Mouse (Mus musculus): ENCODE results near the gene Hyal2. TPM values are rescaled to one million over a fixed set of nuclear protein-coding genes. Genes with fewer than 3 reads are reported as not detected.

Gene Hyal2
- polyA plus RNA-seq, 1 experiment: 4.1 TPM

DNA sequence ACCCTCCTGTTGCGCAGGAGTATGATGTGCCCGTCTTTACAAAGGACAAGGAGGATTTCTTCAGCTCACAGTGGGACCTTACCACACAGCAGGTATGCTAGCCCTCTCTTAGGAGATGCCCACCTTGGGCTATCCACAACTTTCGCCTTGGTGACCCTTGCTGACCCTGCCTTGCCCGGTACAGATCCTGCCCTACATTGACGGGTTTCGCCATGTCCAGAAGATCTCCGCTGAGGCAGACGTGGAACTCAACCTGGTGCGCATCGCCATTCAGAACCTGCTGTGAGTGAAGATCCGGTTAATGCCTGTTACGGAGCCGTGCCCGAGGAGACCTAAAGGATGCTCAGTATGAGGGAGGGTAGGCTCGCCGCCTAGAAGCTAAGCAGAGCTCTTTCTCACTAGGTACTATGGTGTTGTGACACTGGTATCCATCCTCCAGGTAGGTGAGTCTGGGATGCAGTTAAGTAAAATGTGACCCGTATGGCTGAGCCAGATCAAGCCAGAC, 23.5 kb upstream of the Hyal2 start:
- peaks cover 28% of the 10 kb centered on the region for H3K36me3 ChIP-seq (ENCODE audit: control insufficient read depth)
- no peak for TF ChIP-seq GATA1 (IDR thresholded peaks at IDR 0.05; ENCODE audit: low read length)
- no peak overlapping the region for H3K4me3 ChIP-seq (replicated peaks)
- H3K27me3 ChIP-seq (ENCODE audit: control insufficient read depth): peaks cover 7% of the 10 kb centered on the region
- peaks cover 2% of the 10 kb centered on the region; the same call in 1 of the 2 replicates for H3K9me3 ChIP-seq (ENCODE audit: control insufficient read depth, low read length)
- peaks cover 68% of the 10 kb centered on the region for H3K4me1 ChIP-seq (ENCODE audit: control insufficient read depth)

DNA sequence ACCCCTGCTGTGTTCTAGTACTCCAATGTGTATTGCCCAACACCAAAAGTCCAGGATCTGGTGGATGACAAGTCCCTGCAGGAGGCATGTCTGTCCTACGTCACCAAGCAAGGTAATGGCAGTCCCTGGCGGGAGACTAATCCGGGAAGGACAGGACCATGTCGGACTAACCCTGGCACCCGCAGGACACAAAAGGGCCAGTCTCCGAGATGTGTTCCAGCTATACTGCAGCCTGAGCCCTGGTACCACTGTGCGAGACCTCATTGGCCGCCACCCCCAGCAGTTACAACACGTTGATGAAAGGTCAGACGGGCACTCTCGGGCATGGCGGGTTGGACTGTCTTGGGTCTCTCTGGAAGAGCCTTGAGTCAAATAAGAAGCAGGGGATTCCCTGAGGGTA, 23.0 kb upstream of the Hyal2 start:
- Histone ChIP-seq H3K9me3 (ENCODE audit: control insufficient read depth, low read length) (peaks cover 2% of the 10 kb centered on the region; the same call in 1 of the 2 replicates), H3K36me3 (ENCODE audit: control insufficient read depth) (peaks cover 23% of the 10 kb centered on the region), H3K4me1 (ENCODE audit: control insufficient read depth) (peaks cover 67% of the 10 kb centered on the region), H3K27me3 (ENCODE audit: control insufficient read depth) (peaks cover 12% of the 10 kb centered on the region), H3K4me3 (replicated peaks) (no peak overlapping the region)
- TF ChIP-seq GATA1 (IDR thresholded peaks at IDR 0.05; ENCODE audit: low read length) (no peak), TAL1 (IDR thresholded peaks at IDR 0.05; ENCODE audit: low read length) (no peak)

DNA sequence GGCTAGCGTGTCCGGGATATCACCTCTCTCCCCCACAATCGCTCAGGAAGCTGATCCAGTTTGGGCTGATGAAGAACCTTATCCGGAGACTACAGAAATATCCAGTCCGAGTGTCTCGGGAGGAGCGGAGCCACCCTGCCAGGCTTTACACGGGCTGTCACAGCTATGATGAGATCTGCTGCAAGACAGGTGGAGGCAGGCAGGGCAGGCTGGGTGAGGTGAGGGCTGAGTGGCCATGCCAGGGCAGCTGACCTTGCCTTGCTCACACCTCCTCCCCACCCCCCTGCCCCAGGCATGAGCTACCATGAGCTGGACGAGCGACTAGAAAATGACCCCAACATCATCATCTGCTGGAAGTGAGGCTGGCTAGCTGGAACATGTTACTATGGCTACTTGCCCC, 22.5 kb upstream of the Hyal2 start:
- peaks cover 2% of the 10 kb centered on the region; the same call in 1 of the 2 replicates for H3K9me3 ChIP-seq (ENCODE audit: control insufficient read depth, low read length)
- H3K4me3 ChIP-seq (replicated peaks): no peak overlapping the region
- TF ChIP-seq TAL1 (IDR thresholded peaks at IDR 0.05; ENCODE audit: low read length) (no peak), GATA1 (IDR thresholded peaks at IDR 0.05; ENCODE audit: low read length) (no peak)
- peaks cover 19% of the 10 kb centered on the region for H3K36me3 ChIP-seq (ENCODE audit: control insufficient read depth)
- peaks cover 15% of the 10 kb centered on the region for H3K27me3 ChIP-seq (ENCODE audit: control insufficient read depth)
- H3K4me1 ChIP-seq (ENCODE audit: control insufficient read depth): peaks cover 62% of the 10 kb centered on the region

DNA sequence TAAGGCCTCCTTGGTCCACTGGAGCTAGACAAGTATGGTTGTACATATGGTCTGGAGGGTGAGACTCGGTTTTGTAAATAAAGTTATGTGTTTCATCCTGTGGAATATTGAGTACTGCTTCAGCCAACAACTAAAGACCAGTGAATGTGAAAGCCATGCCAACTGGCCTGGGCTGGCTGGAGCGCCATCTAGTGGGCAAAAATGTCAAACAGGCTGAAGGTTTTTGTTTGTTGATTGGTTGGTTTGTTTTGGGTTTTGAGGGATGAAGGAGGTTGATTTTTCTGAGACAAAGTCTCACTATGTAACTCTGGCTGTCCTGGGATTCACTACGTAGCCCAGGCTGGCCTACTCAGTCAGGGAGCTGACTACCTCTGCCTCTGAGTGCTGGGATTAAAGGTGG, 22.1 kb upstream of the Hyal2 start:
- Histone ChIP-seq H3K4me3 (replicated peaks) (no peak overlapping the region), H3K9me3 (ENCODE audit: control insufficient read depth, low read length) (peaks cover 2% of the 10 kb centered on the region; the same call in 1 of the 2 replicates), H3K36me3 (ENCODE audit: control insufficient read depth) (peaks cover 15% of the 10 kb centered on the region), H3K4me1 (ENCODE audit: control insufficient read depth) (peaks cover 62% of the 10 kb centered on the region), H3K27me3 (ENCODE audit: control insufficient read depth) (peaks cover 19% of the 10 kb centered on the region)
- no peak for TF ChIP-seq GATA1 (IDR thresholded peaks at IDR 0.05; ENCODE audit: low read length)
- no peak for TF ChIP-seq TAL1 (IDR thresholded peaks at IDR 0.05; ENCODE audit: low read length)

DNA sequence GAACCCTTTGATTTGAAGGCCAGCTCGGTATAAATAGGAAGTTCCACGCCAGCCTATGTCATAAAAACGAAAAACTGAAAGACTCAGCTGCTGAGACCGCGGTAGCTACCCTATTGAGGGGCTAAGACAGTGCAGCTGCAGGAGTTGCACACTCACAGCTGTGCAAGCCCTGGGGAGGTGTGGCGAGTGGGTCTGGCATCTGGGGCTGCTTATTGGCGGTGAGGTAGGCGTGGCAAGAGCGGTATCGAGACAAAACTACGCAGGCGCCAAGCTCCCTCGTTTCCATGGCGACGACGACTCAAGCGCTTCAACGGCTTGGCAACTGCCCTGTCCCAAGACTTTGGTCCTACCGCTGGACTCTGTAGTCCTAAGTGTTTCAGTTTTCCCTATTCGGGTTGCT, 20.7 kb upstream of the Hyal2 start, which contains the start of gene Zmynd10:
Zmynd10 (plus strand) TSS at position 273 of the 400 bp plus-strand sequence.
- Histone ChIP-seq H3K4me3 (replicated peaks) (peak within 1 kb of the TSS; percentile 34), H3K9me3 (ENCODE audit: control insufficient read depth, low read length) (peaks cover 2% of the 10 kb centered on the region; the same call in 1 of the 2 replicates), H3K36me3 (ENCODE audit: control insufficient read depth) (peaks cover 15% of the 10 kb centered on the region), H3K27me3 (ENCODE audit: control insufficient read depth) (peaks cover 33% of the 10 kb centered on the region), H3K4me1 (ENCODE audit: control insufficient read depth) (peaks cover 62% of the 10 kb centered on the region)
- TF ChIP-seq GATA1 (IDR thresholded peaks at IDR 0.05; ENCODE audit: low read length) (no peak), TAL1 (IDR thresholded peaks at IDR 0.05; ENCODE audit: low read length) (no peak)

DNA sequence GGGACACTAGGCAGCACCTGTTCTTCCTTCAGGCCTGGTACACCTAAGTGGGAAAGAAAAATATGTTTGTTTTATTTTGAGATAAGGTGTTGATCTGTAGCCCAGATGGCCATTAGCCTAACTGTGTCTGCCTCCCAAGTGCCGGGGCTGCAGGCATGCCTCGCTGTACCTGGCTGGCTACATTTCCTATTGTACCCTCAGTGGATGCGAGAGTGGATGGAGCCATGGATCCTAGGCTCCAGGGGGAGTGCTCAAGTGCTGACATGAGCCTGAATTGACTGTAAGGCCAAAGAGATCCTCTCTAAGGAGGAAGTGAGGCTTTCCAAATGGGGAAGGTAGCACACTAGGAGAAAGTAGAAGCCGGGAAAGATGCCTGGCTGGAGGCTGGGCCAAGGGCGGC, 19.8 kb upstream of the Hyal2 start:
- TF ChIP-seq TAL1 (IDR thresholded peaks at IDR 0.05; ENCODE audit: low read length) (no peak), GATA1 (IDR thresholded peaks at IDR 0.05; ENCODE audit: low read length) (no peak)
- H3K9me3 ChIP-seq (ENCODE audit: control insufficient read depth, low read length): peaks cover 2% of the 10 kb centered on the region; the same call in 1 of the 2 replicates
- H3K4me1 ChIP-seq (ENCODE audit: control insufficient read depth): peaks cover 62% of the 10 kb centered on the region
- H3K36me3 ChIP-seq (ENCODE audit: control insufficient read depth): peaks cover 15% of the 10 kb centered on the region
- peaks cover 40% of the 10 kb centered on the region for H3K27me3 ChIP-seq (ENCODE audit: control insufficient read depth)
- H3K4me3 ChIP-seq (replicated peaks): no peak overlapping the region

DNA sequence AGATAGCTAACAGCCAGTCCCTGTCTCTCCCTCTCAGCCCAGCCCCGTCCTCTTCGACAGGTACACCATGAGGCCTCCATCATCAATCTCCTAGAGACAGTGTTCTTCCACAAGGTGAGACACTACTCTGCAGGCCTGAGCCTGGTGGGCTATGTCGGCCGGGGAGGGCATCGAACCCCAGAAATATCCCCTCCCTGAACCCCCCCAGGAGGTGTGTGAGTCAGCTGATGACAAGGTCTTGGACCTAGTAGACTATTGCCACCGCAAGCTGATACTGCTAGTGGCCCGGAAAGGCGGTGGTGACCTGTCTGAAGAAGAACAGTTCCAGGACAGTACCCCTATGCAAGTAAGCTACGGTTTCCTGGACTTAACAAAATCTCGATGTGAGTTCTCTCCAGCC, 18.9 kb upstream of the Hyal2 start:
- Histone ChIP-seq H3K4me3 (replicated peaks) (no peak overlapping the region), H3K4me1 (ENCODE audit: control insufficient read depth) (peaks cover 67% of the 10 kb centered on the region), H3K36me3 (ENCODE audit: control insufficient read depth) (peaks cover 15% of the 10 kb centered on the region), H3K9me3 (ENCODE audit: control insufficient read depth, low read length) (peaks cover 2% of the 10 kb centered on the region; the same call in 1 of the 2 replicates), H3K27me3 (ENCODE audit: control insufficient read depth) (peaks cover 40% of the 10 kb centered on the region)
- TF ChIP-seq GATA1 (IDR thresholded peaks at IDR 0.05; ENCODE audit: low read length) (no peak), TAL1 (IDR thresholded peaks at IDR 0.05; ENCODE audit: low read length) (no peak)

DNA sequence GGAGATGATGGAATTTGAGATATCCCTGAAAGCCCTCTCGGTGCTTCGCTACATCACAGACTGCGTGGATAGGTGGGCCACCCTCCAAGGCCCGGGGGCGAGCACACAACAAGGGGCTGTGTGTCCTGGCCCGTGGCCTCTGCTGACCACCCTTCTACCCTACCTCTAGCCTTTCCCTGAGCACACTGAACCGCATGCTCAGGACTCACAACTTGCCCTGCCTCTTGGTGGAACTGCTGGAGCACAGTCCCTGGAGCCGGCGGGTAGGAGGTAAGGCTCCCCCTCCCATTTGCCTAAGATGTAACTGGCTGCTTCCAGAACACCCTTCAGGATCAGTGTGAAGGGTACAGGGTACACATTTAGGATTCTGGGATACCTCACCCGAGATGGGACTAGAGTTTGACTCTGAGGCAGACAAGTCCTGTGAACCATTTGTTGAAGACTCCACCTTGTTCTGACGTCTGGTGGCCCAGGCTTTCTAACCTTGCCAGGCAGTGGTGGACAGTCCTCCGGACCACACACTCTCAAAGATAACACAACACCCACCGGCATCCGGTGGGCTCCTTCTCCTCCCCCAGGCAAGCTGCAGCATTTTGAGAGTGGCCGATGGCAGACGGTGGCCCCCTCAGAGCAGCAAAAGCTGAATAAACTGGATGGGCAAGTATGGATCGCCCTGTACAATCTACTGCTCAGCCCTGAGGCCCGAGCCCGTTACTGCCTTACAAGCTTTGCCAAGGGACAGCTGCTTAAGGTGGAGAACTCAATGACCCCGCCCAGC, 18.3 kb upstream of the Hyal2 start:
- Histone ChIP-seq H3K36me3 (ENCODE audit: control insufficient read depth) (peaks cover 9% of the 10 kb centered on the region), H3K27me3 (ENCODE audit: control insufficient read depth) (peaks cover 40% of the 10 kb centered on the region)
- TF ChIP-seq TAL1 (IDR thresholded peaks at IDR 0.05; ENCODE audit: low read length): no peak

DNA sequence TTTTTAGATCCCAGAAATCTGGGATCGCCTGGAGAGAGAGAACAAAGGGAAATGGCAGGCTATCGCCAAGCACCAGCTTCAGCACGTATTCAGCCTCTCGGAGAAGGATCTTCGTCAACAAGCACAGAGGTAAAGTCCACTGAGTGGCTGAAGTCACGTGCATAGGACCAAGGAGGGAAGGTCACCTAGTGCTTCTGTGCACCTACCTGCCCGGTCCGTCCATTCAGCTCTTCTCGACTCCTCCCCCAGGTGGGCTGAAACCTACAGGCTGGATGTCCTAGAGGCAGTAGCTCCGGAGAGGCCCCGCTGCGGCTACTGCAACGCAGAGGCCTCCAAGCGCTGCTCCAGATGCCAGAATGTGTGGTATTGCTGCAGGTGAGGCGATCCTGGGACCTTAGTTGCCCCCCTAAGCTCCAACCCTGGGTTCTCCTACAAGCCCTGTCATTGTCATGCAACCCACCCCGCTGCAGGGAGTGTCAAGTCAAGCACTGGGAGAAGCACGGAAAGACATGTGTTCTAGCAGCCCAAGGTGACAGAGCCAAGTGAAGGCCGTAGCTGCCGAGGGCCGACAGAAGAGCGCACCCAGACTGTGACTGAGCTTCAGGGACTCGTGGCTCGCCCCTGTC, 17.1 kb upstream of the Hyal2 start:
- TF ChIP-seq GATA1 (IDR thresholded peaks at IDR 0.05; ENCODE audit: low read length): no peak
- no peak for TF ChIP-seq TAL1 (IDR thresholded peaks at IDR 0.05; ENCODE audit: low read length)
- Histone ChIP-seq H3K36me3 (ENCODE audit: control insufficient read depth) (no peaks in the 10 kb centered on the region), H3K4me3 (replicated peaks) (peak overlapping the region; percentile 63), H3K4me1 (ENCODE audit: control insufficient read depth) (peaks cover 77% of the 10 kb centered on the region), H3K27me3 (ENCODE audit: control insufficient read depth) (peaks cover 40% of the 10 kb centered on the region), H3K9me3 (ENCODE audit: control insufficient read depth, low read length) (no peaks in the 10 kb centered on the region)

More for the DNA sequence above, 18.3 kb upstream of the Hyal2 start:
- H3K4me3 ChIP-seq (replicated peaks): no peak overlapping the region
- no peaks in the 10 kb centered on the region for H3K9me3 ChIP-seq (ENCODE audit: control insufficient read depth, low read length)
- H3K4me1 ChIP-seq (ENCODE audit: control insufficient read depth): peaks cover 72% of the 10 kb centered on the region
